Mouse (Mus musculus) megakaryocyte, embryonic 14.5 days (primary cell): Measurements from ENCODE around the gene Smox.

Experiments used
- FLI1 ChIP-seq: IDR thresholded peaks from 2 replicates; pipeline ENCODE4 v1.6.1; 2012; ENCODE audit warnings: low read length, inconsistent platforms, mixed read lengths
- GATA1 ChIP-seq: IDR thresholded peaks from 3 replicates; pipeline ENCODE4 v1.6.1; 2012; ENCODE audit warnings: mixed read lengths, low read length, inconsistent platforms, borderline replicate concordance

GRCm38 (mm10) chr2:131448353-131448752 is 42.9 kb upstream of the Smox start:
- TF ChIP-seq GATA1 (no peak), FLI1 (no peak)
